Mouse (Mus musculus) c-Kit-negative CD71-positive TER-119-positive erythroid progenitor cells, embryonic 14.5 days (primary cell): ENCODE data around the gene Insl6.

ENCODE experiments used
- DNase-seq: peaks from one replicate; pipeline ENCODE4 v3.0.0-alpha.2; 2013; ENCODE audit warnings: low read depth, low spot score

Insl6 gene

GRCm38 (mm10) chr19:29354895-29355877 lies 30.0 kb upstream of the Insl6 start:
- peak; percentile 77 for DNase-seq

DNA sequence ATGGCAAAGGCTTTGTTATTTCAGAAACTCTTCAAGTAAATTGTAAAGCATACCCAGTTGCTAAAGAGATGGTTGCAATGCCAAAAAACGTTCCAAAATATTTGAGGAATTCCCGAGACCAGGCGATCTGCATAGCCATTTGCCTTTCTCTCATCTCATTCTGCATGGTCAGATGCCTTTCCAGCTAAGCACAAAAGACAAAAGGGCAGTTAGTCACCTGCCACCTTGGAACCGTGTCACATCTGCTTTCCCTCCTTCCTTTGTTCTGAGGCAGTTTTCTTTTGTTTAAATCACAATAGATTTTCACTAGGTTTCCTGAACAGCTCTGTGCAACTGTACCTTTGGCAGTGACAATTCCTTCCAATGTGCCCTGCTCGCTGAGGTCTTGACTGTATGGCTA lies 25.8 kb upstream of the Insl6 start:
- DNase-seq: no peak

- no peak for DNase-seq
These were observed 20.5 kb upstream of the Insl6 start for GRCm38 (mm10) chr19:29345636-29346035.

DNA sequence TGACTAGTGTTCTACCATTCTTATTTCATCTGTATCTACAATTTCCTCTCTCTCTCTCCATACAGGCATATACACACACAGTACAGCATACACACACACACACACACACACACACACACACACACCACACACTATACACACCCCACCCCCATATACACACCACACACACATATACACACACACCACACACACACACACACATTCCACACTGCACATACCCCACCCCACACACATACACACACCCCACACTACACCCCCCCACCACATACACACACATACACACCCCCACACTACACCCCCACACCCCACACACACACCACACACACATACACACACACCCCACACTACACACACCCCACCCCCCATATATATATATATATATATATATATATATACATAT lies 19.7 kb upstream of the Insl6 start:
- no peak for DNase-seq

- no peak for DNase-seq
These were observed 17.1 kb upstream of the Insl6 start for GRCm38 (mm10) chr19:29342281-29342680.

GRCm38 (mm10) chr19:29341029-29341428 lies 15.9 kb upstream of the Insl6 start:
- DNase-seq: no peak

DNA sequence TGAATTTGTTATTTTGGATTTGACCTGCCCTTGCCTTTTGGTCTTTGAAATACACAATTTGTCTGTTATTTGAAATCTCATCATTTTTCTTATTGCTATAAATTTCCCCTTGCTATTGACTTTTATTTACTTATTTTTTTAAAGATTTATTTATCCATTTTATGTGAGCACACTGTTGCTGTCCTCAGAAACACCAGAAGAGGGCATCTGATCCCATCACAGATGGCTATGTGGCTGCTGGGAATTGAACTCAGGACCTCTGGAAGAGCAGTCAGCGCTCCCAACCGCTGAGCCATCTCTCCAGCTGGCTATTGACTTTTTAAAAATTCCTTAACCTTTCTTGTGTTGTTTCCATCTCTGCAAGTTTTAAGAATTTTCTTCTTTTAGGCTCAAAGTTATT lies 11.5 kb upstream of the Insl6 start:
- DNase-seq: no peak

DNA sequence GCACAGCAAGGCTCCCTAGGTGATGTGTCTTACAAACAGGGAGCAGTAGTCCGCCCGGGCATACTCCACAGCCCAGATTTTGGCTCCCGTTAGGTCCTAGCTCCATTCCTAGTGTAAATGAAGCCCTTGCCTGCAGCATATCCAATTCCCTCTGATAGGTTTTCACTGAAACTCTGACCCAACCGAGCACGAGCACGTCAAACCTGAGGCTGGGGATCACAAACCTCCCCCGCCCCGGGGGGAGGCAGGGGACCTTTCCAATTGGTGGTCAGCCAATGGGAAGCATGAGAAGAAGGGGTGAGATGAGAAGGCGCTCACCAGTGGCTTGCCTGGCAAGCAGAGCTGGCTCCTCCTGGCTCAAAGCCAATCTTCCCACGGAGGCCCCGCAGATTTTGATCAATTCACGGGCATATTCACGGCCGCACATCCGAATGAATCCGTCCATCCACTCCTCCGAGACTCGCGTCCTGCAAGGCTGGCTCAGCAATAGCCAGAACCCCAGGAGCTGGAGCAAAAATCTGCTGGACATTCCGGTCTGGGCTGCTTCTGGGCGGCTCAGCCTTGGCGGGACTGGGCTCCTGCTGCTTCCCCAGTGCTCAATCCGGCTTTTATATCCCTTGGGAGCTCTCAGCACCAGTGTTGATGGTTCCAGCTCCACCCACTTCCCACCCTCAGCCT lies 9.1 kb upstream of the Insl6 start, which contains the start of gene Rln1:
Gene Rln1 (minus strand): TSS at position 603 of the 678 bp plus-strand sequence.
- no peak for DNase-seq

GRCm38 (mm10) chr19:29326822-29327552 lies 1.8 kb upstream of the Insl6 start:
- DNase-seq: no peak

DNA sequence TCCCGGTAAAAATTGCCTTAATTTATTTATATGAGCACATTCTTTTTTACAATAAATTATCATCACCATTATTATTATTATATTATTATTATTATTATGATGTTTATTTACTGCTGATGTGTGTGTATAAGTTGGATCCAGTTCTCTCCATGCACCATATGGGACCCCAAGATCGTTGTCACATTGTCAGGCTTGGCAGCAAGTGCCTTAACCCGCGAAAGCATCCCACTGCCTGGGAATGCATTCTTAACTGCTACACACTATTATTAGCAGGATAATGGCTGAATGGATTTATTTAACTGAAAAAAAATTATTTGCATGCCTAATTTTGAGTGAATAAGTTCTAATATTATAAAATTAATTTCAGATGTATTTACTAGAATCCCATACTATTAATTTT lies 1.2 kb upstream of the Insl6 start:
- DNase-seq: no peak

DNA sequence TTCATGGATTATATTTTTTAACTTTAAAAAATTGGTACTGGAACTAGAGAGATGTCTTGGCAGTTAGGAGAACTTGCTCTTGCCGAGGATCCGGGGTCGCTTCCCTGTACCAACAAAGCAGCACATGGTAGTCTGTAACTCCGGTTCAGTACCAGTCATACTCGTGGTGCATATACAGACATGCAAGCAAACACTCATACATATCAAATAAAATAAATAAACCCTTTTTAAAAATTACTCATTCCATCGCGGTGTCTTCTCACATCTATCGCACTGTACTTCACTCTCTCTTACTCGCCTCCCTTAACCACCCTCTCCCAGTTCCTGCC lies 660 bp upstream of the Insl6 start:
- DNase-seq: no peak

DNA sequence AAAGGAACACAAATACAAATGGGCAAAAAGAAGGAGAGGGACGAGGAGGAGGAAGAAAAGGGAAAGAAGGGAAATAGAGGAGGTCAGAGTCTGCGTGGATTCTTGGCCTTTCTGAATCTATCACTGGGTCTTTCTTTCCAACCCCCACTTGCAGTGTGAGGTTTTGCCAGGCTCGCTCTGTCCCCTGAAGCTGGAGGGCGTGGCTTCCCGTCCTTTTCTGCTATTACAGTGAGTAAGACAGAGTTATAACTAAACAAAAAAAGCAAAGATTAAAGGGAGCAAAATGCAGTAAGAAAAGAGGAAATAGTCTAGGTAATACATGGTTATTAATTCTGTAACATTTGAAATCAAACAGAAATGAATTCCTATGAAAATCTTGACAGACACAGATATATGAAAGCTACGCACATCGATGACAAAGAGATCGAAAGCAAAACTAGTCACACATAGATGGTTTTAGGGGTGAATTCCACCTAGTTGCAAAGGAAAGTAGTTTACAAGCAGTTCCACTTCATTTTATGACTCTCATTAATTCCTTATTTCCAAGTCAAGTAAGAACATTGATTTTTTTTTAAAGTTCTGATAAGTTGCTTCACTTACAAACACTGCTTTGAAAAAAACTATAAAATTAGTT lies 1.6 kb downstream of the Insl6 start:
- no peak for DNase-seq

DNA sequence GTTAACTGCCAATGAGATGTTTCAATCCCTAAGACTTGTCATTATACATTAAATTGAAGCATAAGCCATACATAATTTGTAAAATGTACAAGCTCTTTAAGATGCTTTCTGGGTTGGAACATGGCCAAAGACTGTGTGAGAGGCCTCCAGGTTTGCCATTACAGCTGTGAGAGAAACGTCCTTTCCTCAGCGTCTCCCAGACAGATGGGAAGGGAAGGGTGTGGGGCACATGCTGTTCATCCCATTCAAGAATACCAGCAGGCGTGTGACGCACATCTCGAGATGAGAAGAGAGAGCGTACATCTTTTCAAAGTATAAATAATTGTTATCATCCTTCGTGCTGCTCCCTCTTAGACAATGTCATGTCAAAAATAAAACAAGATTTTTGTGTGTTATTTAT lies 12.5 kb downstream of the Insl6 start:
- DNase-seq: no peak

- DNase-seq: no peak
These were observed 13.4 kb downstream of the Insl6 start for GRCm38 (mm10) chr19:29311791-29312190.

DNA sequence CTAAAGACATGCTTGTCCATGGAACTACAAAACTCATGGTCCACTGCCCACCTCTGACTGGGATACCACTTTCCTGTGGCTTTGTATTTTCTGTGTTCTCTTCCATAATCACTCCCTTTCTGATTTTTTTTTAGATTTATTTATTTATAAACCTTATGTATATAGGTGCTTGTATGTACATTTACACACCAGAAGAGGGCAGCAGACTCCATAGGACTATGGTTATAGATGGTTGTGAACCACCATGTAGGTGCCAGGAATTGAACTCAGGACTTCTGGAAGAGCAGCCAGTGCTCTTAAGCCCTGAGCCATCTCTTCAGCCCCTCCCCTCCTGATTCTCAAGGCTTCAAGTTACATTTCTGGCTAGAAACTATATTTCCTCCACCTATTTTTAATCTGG lies 16.3 kb downstream of the Insl6 start:
- no peak for DNase-seq

- DNase-seq: no peak
These were observed 23.0 kb downstream of the Insl6 start for GRCm38 (mm10) chr19:29302119-29302518.

DNA sequence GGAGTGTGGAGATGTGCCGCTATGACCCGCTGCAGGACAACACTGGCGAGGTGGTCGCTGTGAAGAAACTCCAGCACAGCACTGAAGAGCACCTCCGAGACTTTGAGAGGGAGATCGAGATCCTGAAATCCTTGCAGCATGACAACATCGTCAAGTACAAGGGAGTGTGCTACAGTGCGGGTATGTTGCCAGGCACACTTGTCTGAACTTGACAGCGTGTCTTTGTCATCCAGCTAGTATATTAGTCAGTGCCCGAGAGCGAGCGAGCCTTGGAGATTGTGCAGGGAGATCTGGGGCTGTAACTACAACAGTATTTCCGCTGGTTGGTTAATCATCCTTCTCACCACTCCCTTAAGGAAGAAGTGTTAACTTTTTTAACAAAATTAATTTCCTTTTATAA lies 24.2 kb downstream of the Insl6 start:
- no peak for DNase-seq

DNA sequence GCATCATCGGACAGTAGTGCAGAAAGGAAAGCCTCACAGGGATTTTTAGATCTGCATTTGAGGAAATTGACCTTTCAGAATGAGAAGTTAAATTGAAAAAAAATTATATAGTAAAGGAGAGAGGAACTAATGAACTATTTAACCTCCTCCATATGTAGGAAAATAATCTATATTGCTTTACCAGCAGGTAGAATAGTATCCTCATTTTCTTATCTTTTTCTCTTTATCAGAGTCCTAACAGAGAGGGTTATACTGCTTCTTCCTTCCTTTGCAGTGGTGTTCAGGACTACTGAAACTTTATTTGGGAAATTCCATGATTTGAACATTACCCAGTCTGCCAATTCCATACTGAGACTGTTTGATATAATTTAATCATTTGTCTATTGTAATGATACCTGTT lies 27.8 kb downstream of the Insl6 start:
- no peak for DNase-seq

DNA sequence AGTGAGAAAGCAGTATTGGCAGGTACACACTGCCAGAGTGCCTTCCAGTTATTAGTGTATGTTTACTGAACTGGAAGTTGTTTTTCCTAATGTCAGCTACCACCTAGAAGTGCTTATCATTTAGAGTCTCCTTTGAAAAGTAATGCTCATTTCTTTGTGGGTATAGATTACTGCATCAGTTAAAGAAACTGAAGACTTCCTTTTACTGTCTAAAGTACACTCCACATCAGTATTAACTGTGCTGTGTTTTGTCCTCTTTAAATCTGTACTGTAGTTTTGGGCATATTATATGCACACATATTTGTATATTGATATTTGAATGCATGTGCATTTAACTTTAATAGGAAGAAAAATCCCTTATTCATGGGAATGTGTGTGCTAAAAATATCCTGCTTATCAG lies 29.0 kb downstream of the Insl6 start:
- DNase-seq: no peak

- DNase-seq: no peak
These were observed 30.4 kb downstream of the Insl6 start for GRCm38 (mm10) chr19:29294756-29295155.

DNA sequence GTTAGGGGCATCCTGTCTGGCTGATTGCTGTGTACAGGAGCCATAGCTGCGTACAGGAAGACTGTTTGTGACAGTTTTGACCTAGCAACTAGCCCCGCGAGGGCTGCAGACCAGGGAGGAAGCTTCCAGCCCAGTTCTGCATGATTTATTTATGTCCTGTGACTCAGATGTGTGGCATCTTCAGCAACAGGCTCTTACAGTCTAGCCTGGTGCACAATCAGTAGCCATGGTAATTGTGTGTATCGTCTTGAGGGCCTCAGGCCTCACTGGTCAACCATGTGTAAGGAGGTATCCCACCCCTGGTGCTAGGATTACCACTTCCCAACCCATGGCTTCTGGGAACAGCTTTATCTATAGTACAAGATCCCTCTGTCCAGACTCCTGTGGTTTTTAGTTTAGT lies 32.6 kb downstream of the Insl6 start:
- no peak for DNase-seq

GRCm38 (mm10) chr19:29291532-29291931 lies 33.6 kb downstream of the Insl6 start:
- DNase-seq: no peak
